Mouse (Mus musculus) brain, embryonic 14.5 days (tissue): ENCODE data around the gene Hnrnpa2b1.

ENCODE experiments used
- CTCF ChIP-seq: fragments of 200-500 bp; IDR thresholded peaks from 2 replicates; pipeline ENCODE4 v1.5.1; 2012; ENCODE audit warnings: inconsistent platforms, mild to moderate bottlenecking, moderate library complexity, borderline replicate concordance; ENCODE audit not compliant: insufficient read depth, insufficient read length; ENCODE audit errors: extremely low read depth
- POLR2A ChIP-seq: fragments of 200-500 bp; IDR thresholded peaks from 2 replicates; pipeline ENCODE4 v1.6.1; 2012; ENCODE audit warnings: mild to moderate bottlenecking, inconsistent platforms, borderline replicate concordance; ENCODE audit not compliant: poor library complexity, insufficient read depth, insufficient read length, severe bottlenecking; ENCODE audit errors: extremely low read depth

GRCm38 (mm10) chr6:51460021-51460360 is 9.7 kb downstream of the Hnrnpa2b1 start:
- TF ChIP-seq CTCF (no peak), POLR2A (no peak)
